Mouse (Mus musculus) limb, embryonic 14.5 days (tissue): ENCODE measurements around the gene Macrod2. TPM values are rescaled to one million over a fixed set of nuclear protein-coding genes. Genes with fewer than 3 reads are reported as not detected.

Experiments used
- ATAC-seq: fragments of 200-750 bp; cut with Nextera tagmentation; 2 replicates; pipeline ENCODE4 v1.8.0; 2017; ENCODE audit warnings: low read depth, moderate number of reproducible peaks, moderate TSS enrichment; ENCODE audit not compliant: low FRiP score
- DNase-seq: peaks from one replicate; pipeline ENCODE4 v3.0.0-alpha.2; 2015; ENCODE audit warnings: low spot score
- H3K27ac ChIP-seq: fragments of 300-500 bp; sonication (generic); replicated peaks from 2 replicates; pipeline ENCODE4 v1.5.1; 2014; ENCODE audit warnings: low read depth, mild to moderate bottlenecking, low read length, moderate library complexity, mixed read lengths
- H3K27me3 ChIP-seq: fragments of 300-500 bp; sonication (generic); 2 replicates; pipeline ENCODE4 v1.6.1; 2014; ENCODE audit warnings: low read length, mixed read lengths; ENCODE audit not compliant: control insufficient read depth, insufficient read depth
- H3K36me3 ChIP-seq: fragments of 300-500 bp; sonication (generic); 2 replicates; pipeline ENCODE4 v1.6.1; 2014; ENCODE audit warnings: mild to moderate bottlenecking, low read length, moderate library complexity, mixed read lengths; ENCODE audit not compliant: control insufficient read depth, insufficient read depth
- H3K4me1 ChIP-seq: fragments of 300-500 bp; sonication (generic); 2 replicates; pipeline ENCODE4 v1.6.1; 2014; ENCODE audit warnings: antibody characterized with exemption, low read length, mixed read lengths; ENCODE audit not compliant: control insufficient read depth, insufficient read depth
- H3K4me2 ChIP-seq: fragments of 300-500 bp; sonication (generic); replicated peaks from 2 replicates; pipeline ENCODE4 v1.6.1; 2014; ENCODE audit warnings: low read depth, mild to moderate bottlenecking, low read length, moderate library complexity; ENCODE audit not compliant: severe bottlenecking
- H3K4me3 ChIP-seq: fragments of 300-500 bp; sonication (generic); replicated peaks from 2 replicates; pipeline ENCODE4 v1.5.1; 2014; ENCODE audit warnings: low read length
- H3K9ac ChIP-seq: fragments of 300-500 bp; sonication (generic); 2 replicates; pipeline ENCODE4 v1.6.1; 2014; ENCODE audit warnings: mild to moderate bottlenecking, low read depth, low read length, moderate library complexity; ENCODE audit not compliant: severe bottlenecking
- H3K9me3 ChIP-seq: fragments of 300-500 bp; sonication (generic); 2 replicates; pipeline ENCODE4 v1.6.1; 2016; ENCODE audit warnings: low read length; ENCODE audit not compliant: control insufficient read depth
- POLR2A ChIP-seq: fragments of 200-500 bp; IDR thresholded peaks from 2 replicates; pipeline ENCODE4 v1.8.0; 2012; ENCODE audit warnings: inconsistent platforms, mild to moderate bottlenecking, moderate library complexity, borderline replicate concordance; ENCODE audit not compliant: insufficient read depth, insufficient read length; ENCODE audit errors: extremely low read depth
- WGBS: fragments of 180-500 bp; shearing (Covaris S2); extraction: QIAGEN DNeasy Blood & Tissue Kit; methylation state at CpG from one replicate; pipeline ENCODE4 v1.1.7; 2014; 5-methylcytosine and 5-hydroxymethylcytosine counted together
- polyA plus RNA-seq, 2 experiments: library from polyadenylated mRNA; depleted of rRNA in 1 of 2; stranded (reverse) in 1 of 2; unstranded in 1 of 2; fragments of >200 nt; fragmentation: Nextera tagmentation in 1 of 2; extraction: Ambion mirVana in 1 of 2; gene quantifications; 2 replicates each; pipeline versions ENCODE4 v1.2.1 to v1.2.3; 2012 to 2014

Gene Macrod2
- polyA plus RNA-seq, 2 experiments: 8.5 to 24.5 TPM

- ATAC-seq (no peak), DNase-seq (no peak)
- no peak overlapping the region for H3K27ac ChIP-seq
- H3K27me3 ChIP-seq: no peaks in the 10 kb centered on the region
- H3K9me3 ChIP-seq: no peaks in the 10 kb centered on the region
- no peak overlapping the region for H3K4me2 ChIP-seq
- WGBS: 88% methylated on average over 2 of the region's 2 CpGs
- H3K9ac ChIP-seq: no peak overlapping the region
- H3K36me3 ChIP-seq: no peaks in the 10 kb centered on the region
- TF ChIP-seq POLR2A: no peak
- no peak overlapping the region for H3K4me3 ChIP-seq
- no peaks in the 10 kb centered on the region for H3K4me1 ChIP-seq
Observed at GRCm38 (mm10) chr2:141212291-141212690, 817.2 kb downstream of the Macrod2 start.

GRCm38 (mm10) chr2:141217490-141217889, 822.4 kb downstream of the Macrod2 start:
- Histone ChIP-seq H3K4me2 (no peak overlapping the region), H3K27me3 (no peaks in the 10 kb centered on the region)
- WGBS: 36% methylated on average over 2 of the region's 2 CpGs

DNA sequence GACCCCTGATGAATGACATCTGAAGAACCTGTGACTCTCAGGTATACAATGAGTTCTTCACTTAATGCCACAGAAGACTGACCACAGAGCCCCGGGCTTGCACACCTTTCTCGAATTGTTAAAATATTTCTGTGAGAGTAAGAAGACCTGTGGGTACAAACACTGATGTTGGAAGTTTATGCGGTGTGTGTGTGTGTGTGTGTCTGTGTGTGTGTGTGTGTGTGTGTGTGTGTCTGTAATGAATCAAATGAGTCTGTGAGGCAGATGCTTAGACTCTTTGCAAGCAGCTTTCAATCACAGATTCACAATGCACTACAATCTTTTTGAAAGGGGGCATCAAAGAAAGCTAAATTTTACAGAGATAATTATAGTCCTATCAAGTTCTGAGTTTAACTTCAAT, 822.8 kb downstream of the Macrod2 start:
- H3K4me3 ChIP-seq: no peak overlapping the region
- ATAC-seq (no peak), DNase-seq (no peak)
- no peaks in the 10 kb centered on the region for H3K27me3 ChIP-seq
- WGBS: 65% methylated on average over 3 of the region's 3 CpGs
- no peak overlapping the region for H3K9ac ChIP-seq
- H3K36me3 ChIP-seq: no peaks in the 10 kb centered on the region; the same call in 1 of the 2 replicates
- H3K4me1 ChIP-seq: no peaks in the 10 kb centered on the region
- TF ChIP-seq POLR2A: no peak
- no peak overlapping the region for H3K4me2 ChIP-seq
- H3K9me3 ChIP-seq: peaks cover 4% of the 10 kb centered on the region; the same call in 1 of the 2 replicates
- H3K27ac ChIP-seq: no peak overlapping the region

More at GRCm38 (mm10) chr2:141217490-141217889, 822.4 kb downstream of the Macrod2 start:
- no peak overlapping the region for H3K27ac ChIP-seq
- H3K4me3 ChIP-seq: no peak overlapping the region
- no peak for ATAC-seq
- no peak for DNase-seq
- no peak overlapping the region for H3K9ac ChIP-seq
- H3K4me1 ChIP-seq: no peaks in the 10 kb centered on the region
- TF ChIP-seq POLR2A: no peak
- no peaks in the 10 kb centered on the region; the same call in 1 of the 2 replicates for H3K36me3 ChIP-seq
- peaks cover 4% of the 10 kb centered on the region; the same call in 1 of the 2 replicates for H3K9me3 ChIP-seq

DNA sequence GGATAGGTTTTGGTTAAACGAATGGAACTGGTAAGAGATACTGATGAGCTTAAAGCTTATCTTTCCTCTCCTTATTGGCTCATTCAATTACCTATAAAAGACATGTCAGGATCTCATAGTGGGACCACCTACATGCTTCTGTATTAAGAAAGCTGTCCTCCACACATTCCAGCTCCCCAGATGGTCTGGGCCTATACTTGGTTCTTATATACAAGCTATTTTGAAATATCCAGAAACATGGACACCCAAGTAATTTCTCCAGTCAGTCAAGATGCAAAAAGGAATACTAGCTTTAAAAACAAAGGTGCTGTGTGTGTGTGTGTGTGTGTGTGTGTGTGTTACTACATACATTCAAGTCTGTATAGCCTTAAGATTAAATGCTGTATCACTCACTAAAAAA, 833.7 kb downstream of the Macrod2 start:
- Histone ChIP-seq H3K4me1 (peaks cover 13% of the 10 kb centered on the region), H3K9me3 (no peaks in the 10 kb centered on the region), H3K4me3 (no peak overlapping the region), H3K36me3 (no peaks in the 10 kb centered on the region), H3K27ac (no peak overlapping the region), H3K4me2 (no peak overlapping the region), H3K27me3 (no peaks in the 10 kb centered on the region), H3K9ac (no peak overlapping the region)
- no peak for TF ChIP-seq POLR2A
- no peak for DNase-seq
- ATAC-seq: no peak
- WGBS: 95% methylated on average over 1 of the region's 1 CpGs

GRCm38 (mm10) chr2:141229820-141230219, 834.7 kb downstream of the Macrod2 start:
- Histone ChIP-seq H3K36me3 (no peaks in the 10 kb centered on the region), H3K4me3 (no peak overlapping the region), H3K9ac (no peak overlapping the region), H3K4me1 (peaks cover 16% of the 10 kb centered on the region), H3K27me3 (no peaks in the 10 kb centered on the region), H3K27ac (no peak overlapping the region), H3K9me3 (no peaks in the 10 kb centered on the region), H3K4me2 (no peak overlapping the region)
- TF ChIP-seq POLR2A: no peak
- DNase-seq (no peak), ATAC-seq (no peak)
- WGBS: 53% methylated on average over 6 of the region's 6 CpGs
